Mouse (Mus musculus) kidney, postnatal 36 days (tissue): ENCODE data around the gene Mical1.

Experiments
- DNase-seq, 2 experiments: peaks; one replicate each; pipeline ENCODE4 v3.0.0; 2021 to 2022; ENCODE audit warnings: mixed read lengths in 2 of 2

Mical1 gene

DNA sequence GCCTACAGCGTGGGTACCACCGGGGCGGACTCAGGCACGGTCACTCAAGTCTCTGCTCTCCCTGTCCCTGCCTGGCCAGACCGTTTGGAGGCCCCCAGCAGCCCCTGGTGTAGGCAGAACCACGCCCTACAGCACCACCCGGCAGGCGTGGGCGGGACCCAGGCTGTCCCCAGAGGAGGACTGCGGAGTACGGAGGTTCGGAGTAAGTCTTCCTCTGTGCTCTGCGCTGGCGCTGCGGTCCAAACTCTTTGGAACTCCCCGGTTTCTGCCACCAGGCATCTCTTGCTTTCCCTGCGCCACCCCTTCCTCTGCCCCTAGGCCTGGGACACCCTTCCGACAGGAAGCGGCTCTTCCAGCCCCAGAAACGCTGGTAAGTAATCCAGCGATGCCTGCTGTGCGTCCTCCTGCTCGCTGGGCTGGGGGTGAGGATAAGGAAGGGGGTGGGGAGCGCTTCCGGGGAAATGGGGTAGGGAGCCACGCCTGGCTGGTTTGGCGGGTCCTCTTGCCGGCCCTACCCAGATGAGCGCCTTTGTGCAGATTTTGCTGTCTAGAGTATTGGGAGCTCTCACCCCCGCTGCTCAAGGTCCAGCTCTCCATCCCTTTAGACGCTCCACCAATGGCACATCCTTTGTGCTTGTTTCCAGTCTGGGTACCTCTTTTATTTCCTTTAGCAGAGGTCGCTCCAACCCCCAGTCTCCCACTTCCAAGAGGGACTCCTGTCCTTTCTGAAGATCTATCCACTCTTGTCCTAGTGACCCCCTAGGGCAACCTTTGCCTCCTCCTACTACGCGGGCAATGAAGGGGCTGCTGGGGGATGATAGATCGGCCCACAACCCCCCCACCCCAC, at the start of gene Mical1:
TSS of gene Mical1 (plus strand) at position 144 of the 847 bp plus-strand sequence.
- DNase-seq = peak; percentile 54 to 65

GRCm38 (mm10) chr10:41426368-41426767, 49.7 kb upstream of the Mical1 start:
- no peak for DNase-seq

DNA sequence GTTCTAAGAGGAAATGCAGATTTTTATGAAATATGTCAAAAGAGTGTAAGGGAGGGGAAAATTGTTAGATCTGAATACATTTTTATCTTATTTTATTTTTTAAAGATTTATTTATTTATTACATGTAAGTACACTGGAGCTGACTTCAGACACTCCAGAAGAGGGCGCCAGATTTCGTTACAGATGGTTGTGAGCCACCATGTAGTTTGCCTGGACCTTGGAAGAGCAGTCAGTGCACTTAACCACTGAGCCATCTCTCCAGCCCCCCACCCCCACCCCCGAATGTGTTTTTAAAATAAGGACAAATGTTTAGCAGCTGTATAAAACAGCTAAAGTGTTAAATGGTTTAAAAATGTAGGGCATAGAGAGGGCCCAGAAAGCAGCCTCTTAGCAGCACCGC, 41.5 kb upstream of the Mical1 start:
- DNase-seq = peak; percentile 72 to 85

DNA sequence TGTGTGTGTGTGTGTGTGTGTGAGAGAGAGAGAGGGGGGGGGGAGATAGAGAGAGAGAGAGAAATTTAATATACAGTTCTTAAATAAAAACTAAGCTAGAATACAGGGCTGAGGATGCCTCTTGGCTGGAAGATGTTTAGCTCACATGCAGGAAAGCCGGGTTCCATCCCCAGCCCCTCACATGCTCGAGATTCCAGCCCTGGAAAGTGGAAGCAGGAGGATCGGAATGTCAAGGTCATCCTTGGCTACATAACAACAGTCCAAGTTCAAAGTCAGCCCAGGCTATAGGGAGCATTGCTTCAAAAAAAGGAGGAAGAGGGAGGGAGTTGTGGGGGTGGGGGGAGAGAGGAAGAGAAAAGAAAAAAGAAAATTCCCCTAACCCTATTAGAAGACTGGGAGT, 41.0 kb upstream of the Mical1 start:
- no peak for DNase-seq

- DNase-seq = no peak
Measured at GRCm38 (mm10) chr10:41448216-41448615, 27.9 kb upstream of the Mical1 start.

DNA sequence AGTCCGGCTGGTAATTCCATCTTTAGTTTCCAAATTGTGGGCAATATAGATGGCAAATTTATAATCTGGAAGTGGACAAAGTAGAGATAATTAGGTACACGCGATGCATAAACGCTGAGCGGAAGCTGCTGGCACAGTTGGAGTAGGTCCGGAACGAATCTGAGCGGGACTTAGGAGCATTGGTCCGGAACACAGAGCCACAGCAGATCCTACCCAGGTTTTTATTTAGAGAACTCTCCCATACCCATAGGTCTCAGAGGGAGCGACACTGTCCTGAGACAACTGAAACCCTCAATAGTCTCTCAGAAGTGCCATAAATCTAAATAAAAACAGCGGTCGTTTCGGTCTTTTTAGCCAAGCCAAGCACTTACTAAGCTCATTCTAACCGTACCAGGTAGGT, 26.4 kb upstream of the Mical1 start:
- DNase-seq = peak; percentile 43 to 63

DNA sequence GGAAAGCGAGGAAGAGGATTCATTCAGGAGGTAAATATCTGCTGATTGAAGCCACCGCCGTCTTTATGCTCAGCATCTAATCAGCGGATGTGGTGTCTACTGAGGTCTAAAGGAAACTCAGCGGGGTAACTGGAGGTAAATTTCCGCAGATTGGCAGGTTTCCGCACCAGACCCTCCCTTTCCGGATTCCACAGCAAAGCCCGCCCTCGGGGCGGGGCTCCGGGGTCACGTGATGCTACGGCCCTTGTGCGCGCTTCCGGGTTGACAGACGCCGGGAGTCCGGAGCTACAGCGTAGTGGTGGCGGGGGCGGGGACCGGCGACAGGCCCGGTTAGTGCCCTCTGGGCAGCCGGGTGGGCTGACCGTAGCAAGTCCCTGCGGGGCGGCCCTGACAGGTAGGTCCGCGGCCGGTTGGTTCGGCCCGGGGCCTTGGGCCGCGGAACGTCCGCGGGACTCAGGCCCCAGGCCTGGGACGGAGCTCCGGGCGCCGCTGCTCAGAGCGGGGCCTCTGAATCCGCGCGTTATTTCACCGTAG, 25.9 kb upstream of the Mical1 start, which contains the start of gene Zbtb24:
TSS of gene Zbtb24 (plus strand) at position 247 of the 534 bp plus-strand sequence.
- DNase-seq = peak; percentile 96 to 99

DNA sequence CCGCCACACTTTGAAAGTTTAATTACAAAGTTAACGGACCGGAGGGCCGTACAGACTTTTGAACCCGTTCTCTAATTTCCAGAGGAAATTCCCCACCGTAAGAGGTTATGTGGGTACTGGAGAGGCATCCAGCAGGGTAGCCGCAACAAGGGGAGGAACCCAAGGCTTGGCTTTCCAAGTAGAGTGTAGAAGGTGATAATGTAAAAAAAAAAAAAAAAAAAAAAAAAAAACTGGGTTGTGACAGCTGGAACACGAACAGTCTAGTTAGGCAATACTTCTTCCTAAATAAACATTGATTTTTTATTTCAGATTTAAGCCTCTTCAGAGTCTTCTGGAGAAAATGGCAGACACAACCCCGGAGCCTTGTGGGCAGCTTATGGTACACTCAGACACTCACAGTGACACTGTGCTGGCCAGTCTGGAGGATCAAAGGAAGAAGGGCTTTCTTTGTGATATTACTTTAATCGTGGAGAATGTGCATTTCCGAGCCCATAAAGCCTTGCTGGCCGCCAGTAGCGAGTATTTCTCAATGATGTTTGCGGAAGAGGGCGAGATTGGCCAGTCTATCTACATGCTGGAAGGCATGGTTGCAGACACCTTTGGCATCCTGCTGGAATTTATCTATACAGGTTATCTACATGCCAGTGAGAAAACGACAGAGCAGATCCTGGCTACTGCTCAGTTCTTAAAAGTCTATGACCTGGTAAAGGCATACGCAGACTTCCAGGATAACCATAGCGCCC, 25.2 kb upstream of the Mical1 start:
- DNase-seq = no peak

- peak; percentile 78 to 85 for DNase-seq
Measured at GRCm38 (mm10) chr10:41451656-41452055, 24.5 kb upstream of the Mical1 start.

DNA sequence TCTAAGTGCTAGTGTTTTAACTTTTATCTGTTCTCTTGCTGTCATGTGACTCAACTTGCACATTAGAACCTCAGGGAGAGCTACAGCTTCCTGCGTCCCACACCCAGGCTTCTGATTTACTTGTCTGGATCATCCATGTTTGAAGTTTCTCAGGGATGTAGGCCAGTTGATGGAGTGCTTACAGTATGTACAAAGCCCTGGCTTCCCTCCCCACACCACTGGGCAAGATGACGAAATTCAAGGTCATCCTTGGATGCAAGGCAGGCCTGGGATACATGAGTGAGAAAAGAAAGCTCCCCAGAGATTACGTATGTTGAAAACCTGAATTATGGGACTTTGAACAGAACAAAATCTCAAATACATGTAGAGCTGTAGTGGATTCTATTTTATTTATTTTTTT, 23.3 kb upstream of the Mical1 start:
- no peak for DNase-seq

DNA sequence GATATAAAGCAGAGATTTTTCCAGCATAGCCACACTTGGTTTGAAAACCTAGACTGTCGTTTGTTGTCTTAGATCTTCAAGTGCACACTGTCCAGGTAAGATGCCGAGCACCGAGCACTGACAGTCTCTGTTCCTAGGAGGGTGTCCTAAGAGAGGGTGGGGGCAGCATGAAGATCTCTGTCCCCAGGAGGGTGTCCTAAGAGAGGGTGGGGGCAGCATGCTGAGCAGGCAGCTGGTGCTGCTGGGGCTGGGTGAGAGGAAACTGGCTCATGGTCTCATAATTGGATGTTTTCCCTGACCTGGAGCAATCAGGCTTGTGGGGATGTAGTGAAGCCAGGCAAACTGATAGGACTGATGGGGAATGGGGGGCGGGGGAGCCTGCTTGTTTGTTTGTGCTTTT, 16.1 kb upstream of the Mical1 start:
- no peak for DNase-seq

GRCm38 (mm10) chr10:41460501-41460900, 15.6 kb upstream of the Mical1 start:
- DNase-seq = no peak

GRCm38 (mm10) chr10:41461057-41461722, 14.9 kb upstream of the Mical1 start:
- no peak for DNase-seq

DNA sequence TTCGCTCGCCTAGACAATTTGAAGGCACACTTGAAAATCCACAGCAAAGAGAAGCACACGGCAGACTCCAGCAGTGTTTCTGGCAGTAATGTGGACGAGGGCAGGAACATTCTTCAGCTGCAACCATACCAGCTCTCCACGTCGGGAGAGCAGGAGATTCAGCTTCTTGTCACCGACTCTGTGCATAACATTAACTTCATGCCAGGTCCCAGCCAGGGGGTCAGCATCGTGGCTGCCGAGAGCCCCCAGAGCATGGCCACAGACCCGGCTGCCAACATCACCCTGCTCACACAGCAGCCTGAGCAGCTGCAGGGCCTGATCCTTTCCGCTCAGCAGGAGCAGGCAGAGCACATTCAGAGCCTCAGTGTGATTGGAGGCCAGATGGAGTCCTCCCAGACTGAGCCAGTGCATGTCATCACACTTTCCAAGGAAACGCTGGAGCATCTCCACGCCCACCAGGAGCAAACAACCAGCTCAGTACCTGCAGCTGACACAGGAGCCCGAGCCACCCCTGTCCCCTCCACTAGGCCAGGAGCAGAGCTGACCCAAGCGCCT, 11.6 kb upstream of the Mical1 start:
- no peak for DNase-seq

DNA sequence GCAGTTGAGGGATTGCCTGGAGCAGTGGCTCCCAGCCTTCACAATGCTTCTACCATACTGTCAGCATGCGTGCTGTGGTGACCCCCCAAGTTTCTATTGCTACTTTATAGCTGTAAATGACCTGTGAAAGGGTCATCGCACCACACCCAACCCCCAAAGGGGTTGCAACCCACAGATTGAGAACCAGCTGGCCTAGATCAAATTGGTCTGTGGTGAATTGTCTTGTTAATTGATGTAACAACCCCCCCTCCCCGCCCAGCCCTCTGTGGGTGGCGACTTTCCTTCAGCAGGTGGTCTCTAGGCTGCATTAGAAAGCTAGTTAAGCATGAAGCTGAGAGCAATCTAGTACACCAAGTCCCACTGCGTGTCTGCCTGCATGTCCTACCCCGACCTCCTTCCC, 8.8 kb upstream of the Mical1 start:
- no peak for DNase-seq

DNA sequence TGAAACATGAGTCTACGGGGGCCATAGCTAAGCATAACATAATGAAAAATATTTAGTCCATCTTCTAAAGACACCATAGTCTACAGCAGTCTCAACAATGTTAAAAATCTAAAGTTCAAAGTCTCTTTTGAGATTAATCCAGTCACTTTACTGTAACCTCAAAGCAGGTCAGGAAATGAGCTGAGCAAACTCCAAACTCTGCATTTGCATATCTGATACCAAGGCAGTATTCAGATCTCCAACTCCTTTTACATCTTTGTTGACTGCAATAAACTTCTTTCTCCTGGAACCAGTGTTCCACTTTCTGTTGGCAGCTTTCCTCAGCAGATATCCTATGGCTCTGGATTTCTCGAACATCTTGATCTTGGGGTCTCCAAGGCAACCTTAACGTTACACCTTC, 5.4 kb upstream of the Mical1 start:
- no peak for DNase-seq

- DNase-seq = no peak
Measured at GRCm38 (mm10) chr10:41472534-41472933, 3.6 kb upstream of the Mical1 start.

- DNase-seq = no peak
Measured at GRCm38 (mm10) chr10:41472962-41473481, 3.1 kb upstream of the Mical1 start.

DNA sequence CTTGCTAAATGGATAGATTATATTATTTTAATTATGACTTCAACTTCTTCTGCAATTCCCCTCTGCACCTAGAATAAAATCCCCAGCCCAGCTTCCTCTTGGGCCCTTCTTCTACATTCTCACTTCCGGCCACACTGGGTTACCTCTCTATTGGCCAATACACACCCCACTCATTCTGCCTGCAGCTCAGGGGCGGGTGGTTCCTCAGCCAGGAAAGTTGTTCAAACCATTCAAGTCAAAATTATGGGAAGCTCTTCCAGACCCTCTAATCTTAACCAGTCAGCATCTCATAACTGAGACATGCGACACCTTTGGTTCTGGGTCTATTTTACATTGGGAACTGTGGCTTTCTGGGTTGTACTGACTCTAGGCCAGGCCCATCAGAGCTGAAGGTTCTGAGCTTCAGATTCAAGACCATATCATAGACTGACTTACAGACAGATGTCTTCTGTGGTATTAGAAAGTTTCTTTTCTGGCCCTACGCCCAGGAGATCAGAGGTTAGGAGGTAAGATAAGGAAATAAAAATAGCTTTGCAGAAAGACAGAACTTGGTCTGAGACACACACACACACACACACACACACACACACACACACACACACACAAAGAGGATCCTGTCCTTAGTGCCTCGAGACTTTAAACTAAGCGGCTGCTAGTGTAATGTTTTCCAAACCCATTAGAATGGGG, 2.2 kb upstream of the Mical1 start:
- DNase-seq = no peak

GRCm38 (mm10) chr10:41474981-41475391, 1.1 kb upstream of the Mical1 start:
- peak in 1 of 2 experiments; percentile 21 for DNase-seq

GRCm38 (mm10) chr10:41477018-41477277, 834 bp downstream of the Mical1 start:
- no peak for DNase-seq
